Mouse (Mus musculus) embryonic fibroblast, embryonic 13.5 days (primary cell): ENCODE results near the gene Zfp42. TPM values are rescaled to one million over a fixed set of nuclear protein-coding genes. Genes with fewer than 3 reads are reported as not detected.

ENCODE experiments used
- H3K27ac ChIP-seq: 2 replicates; pipeline ENCODE4 v1.5.1; 2012; ENCODE audit warnings: low read length, control low read depth, inconsistent platforms; ENCODE audit not compliant: insufficient read depth
- H3K4me1 ChIP-seq: 2 replicates; pipeline ENCODE4 v1.6.1; 2011; ENCODE audit warnings: low read length; ENCODE audit not compliant: control insufficient read depth, insufficient read depth
- H3K4me3 ChIP-seq: 2 replicates; pipeline ENCODE4 v1.5.1; 2011; ENCODE audit warnings: mild to moderate bottlenecking, control low read depth, low read length; ENCODE audit not compliant: insufficient read depth
- CTCF ChIP-seq: IDR thresholded peaks from 2 replicates; pipeline ENCODE4 v1.5.1; 2011; ENCODE audit warnings: mild to moderate bottlenecking, control low read depth, low read length, moderate library complexity, borderline replicate concordance; ENCODE audit not compliant: insufficient read depth
- POLR2A ChIP-seq: IDR thresholded peaks from 2 replicates; pipeline ENCODE4 v1.6.1; 2011; ENCODE audit warnings: low read depth, mild to moderate bottlenecking, control low read depth, low read length, moderate library complexity
- polyA plus RNA-seq: library from polyadenylated mRNA; stranded (reverse); fragments of >200 nt; gene quantifications from 2 replicates; pipeline ENCODE4 v1.2.4, GENCODE M21; 2011; ENCODE audit warnings: low read depth; ENCODE audit not compliant: missing spikeins, insufficient read length

The Zfp42 gene
- polyA plus RNA-seq, 1 experiment: not detected

DNA sequence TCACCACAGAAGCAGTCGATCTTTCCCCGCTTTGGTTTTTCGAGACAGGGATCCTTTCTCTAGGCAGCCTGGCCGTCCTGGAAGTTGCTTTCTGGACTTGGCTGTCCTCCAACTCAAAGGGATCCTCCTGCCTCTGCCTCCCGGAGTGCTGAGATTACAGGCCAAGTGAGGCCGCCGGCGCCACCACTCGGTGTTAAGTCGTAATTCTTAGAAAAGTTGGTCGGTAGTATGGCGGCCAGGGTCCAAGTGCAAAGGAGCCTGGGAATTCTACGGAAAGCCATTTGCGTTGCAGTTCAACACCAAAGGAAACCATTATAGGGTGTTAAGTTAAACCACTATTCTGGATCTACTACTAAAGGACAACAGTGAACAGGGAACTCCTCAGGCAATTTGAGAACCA is 1.1 kb downstream of the Zfp42 start:
- H3K4me3 ChIP-seq: no peak overlapping the region
- no peaks in the 10 kb centered on the region for H3K4me1 ChIP-seq
- H3K27ac ChIP-seq: no peak overlapping the region
- TF ChIP-seq POLR2A (no peak), CTCF (no peak)

DNA sequence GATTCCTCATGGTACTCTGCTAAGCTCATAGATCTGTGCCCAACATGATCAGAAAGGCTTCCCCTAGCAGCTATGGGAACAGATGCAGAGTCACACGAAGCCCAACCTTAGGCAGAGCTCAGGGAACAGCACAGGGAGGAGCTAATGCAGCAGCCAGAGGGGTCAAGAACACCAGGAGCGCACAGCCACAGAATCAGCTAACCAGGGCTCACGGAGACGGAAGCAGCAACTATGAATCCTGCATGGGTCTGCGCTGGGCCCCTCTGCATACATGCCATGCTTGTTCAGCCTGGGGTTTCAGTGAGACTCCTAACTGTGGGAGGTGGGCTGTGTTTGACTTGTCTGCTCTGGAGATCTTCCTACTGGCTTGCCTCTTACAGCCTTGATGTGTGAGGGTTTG is 7.0 kb downstream of the Zfp42 start:
- Histone ChIP-seq H3K4me1 (no peaks in the 10 kb centered on the region), H3K27ac (no peak overlapping the region), H3K4me3 (no peak overlapping the region)
- TF ChIP-seq CTCF: no peak
- TF ChIP-seq POLR2A: no peak

DNA sequence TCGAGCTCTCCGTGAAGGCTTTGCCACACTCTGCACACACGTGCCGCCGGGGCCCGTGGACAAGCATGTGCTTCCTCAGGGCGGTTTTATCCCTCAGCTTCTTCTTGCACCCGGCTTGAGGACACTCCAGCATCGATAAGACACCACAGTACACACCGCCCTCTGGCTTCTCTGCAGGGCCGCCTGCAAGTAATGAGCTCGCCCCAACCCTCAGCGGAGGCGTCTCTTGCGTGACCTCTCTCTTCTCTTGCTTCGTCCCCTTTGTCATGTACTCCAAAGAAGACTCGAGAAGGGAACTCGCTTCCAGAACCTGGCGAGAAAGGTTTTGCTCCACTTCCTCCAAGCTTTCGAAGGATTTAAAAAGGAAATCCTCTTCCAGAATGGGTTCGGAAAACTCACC is 11.0 kb downstream of the Zfp42 start:
- H3K4me1 ChIP-seq: no peaks in the 10 kb centered on the region
- no peak overlapping the region for H3K4me3 ChIP-seq
- no peak overlapping the region for H3K27ac ChIP-seq
- TF ChIP-seq CTCF (no peak), POLR2A (no peak)

DNA sequence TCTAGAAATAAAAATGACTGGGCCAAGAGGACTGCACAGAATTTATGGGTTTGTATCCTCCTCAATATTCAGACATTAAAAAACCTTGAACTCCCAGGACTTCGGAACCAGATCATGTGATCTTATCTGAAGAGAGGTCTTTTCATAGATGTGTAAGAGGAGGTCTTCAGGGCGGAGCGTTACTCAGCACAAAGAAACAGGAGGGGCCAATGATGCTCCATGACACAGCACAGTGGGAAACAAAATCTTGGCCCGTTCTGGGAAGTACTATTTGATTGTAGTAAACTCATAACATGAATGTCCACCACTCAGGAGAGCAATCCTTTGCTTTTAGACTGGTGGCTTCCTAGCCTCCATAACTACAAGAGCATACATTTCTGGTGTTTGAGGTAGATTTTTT is 12.6 kb downstream of the Zfp42 start:
- TF ChIP-seq CTCF (no peak), POLR2A (no peak)
- Histone ChIP-seq H3K27ac (no peak overlapping the region), H3K4me3 (no peak overlapping the region), H3K4me1 (no peaks in the 10 kb centered on the region)

DNA sequence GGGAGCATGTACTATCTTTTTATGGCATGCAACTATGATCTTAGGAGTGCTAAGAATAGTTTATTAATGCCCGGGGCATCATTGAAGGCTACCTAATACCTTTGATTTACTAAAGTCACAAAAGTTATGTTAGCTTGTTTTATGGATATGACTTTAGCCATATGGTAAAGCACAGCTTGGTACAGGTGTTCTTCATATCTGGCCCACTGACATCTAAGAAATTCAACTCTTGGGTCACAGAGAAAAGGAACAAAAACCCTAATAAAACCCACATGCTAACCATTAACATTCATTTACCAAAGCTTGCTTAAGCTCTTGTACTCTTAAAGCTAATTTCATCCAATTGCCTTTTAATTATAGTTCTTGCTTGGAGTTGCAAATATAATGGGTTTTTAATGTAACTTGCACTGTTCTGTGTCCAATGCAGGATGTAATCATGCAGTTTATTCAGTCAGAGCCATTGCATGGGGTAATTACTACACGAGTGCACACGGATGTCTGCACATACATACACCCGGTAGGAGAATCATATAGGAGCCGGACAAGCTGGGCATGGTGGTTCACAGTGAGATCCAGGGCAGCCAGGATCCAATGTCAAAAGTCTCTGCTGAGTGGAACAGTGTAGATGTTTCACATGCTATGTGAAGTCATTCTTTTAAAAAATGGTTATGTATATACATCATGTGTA is 16.2 kb downstream of the Zfp42 start:
- no peaks in the 10 kb centered on the region for H3K4me1 ChIP-seq
- no peak overlapping the region for H3K4me3 ChIP-seq
- TF ChIP-seq POLR2A: no peak
- TF ChIP-seq CTCF: no peak
- H3K27ac ChIP-seq: no peak overlapping the region

DNA sequence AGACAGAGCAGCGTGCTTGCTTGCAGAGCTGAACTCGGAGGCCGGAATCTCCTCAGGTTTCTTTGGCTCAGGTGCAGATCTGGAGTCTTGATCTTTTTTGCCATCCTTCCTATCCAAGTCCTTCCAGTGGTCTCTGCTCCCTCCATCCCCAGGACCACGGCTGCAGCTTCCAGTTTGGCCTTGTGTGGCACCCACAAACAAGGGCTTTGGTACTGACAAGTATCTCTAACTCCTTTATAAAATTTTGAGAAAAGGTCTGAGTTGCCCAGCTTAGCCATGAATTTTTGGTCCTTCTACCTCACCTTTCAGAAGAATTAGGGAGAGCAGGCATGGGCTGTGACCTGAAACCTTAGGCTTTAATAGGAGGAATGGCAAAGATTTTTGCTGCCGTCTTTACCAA is 17.0 kb downstream of the Zfp42 start:
- no peak overlapping the region for H3K27ac ChIP-seq
- H3K4me1 ChIP-seq: no peaks in the 10 kb centered on the region
- H3K4me3 ChIP-seq: no peak overlapping the region
- TF ChIP-seq CTCF (no peak), POLR2A (no peak)

DNA sequence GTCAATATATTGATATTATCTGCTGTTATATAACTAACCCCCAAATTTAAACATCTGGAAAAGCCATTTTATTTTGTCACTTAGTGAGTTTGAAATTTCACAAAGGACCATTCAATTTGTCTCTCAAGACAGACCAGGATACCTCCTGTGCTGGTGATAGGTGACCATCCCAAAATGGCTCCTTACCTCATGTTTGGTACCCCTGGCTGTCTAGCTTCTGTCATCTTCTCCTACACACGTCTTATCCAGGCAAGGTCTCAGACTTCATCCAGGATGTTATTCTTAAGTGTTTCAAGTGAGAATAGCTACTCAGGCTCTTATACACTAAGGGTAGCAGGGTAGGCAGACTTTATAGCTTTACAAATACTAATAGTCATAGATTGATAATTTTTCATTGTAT is 17.9 kb downstream of the Zfp42 start:
- H3K4me3 ChIP-seq: no peak overlapping the region
- no peak overlapping the region for H3K27ac ChIP-seq
- TF ChIP-seq POLR2A (no peak), CTCF (no peak)
- H3K4me1 ChIP-seq: no peaks in the 10 kb centered on the region

DNA sequence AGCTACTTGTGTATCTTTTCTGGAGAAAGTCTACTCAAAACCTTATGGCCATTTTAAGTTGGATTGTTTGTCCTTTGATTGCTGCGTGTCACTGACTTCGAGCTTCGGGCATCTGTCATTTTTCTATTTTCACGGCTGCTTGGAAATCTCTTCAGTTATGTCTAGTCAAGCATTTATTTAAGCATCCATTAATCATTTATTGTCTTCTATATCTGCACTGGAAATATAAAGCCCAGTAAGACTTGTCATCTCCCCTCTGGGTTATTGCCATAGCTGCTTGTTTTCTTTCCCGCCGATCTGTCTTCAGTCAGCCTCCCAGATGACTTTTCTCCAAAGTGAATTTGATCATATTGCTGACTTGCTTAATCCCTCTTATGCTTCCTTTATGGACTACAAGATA is 19.3 kb downstream of the Zfp42 start:
- Histone ChIP-seq H3K27ac (no peak overlapping the region), H3K4me3 (no peak overlapping the region), H3K4me1 (no peaks in the 10 kb centered on the region)
- no peak for TF ChIP-seq POLR2A
- no peak for TF ChIP-seq CTCF

DNA sequence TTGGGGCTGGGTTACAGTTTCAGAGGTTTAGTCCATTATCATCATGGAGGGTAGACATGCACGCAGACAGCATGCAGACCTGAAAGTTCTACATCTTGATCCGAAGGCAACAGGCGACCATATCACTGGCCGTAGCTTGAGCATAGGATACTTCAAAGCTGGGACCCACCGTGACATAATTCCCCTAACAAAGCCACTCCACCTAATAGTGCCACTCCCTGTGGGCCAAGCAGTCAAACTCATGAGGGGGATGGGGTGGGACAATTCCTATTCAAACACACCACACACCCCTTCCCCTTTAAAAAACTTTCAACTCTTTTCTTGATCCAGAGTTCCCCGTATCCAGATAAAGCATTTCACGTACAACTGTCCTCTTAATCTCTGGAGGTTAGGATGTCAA is 23.5 kb downstream of the Zfp42 start:
- H3K27ac ChIP-seq: no peak overlapping the region
- H3K4me1 ChIP-seq: no peaks in the 10 kb centered on the region
- H3K4me3 ChIP-seq: no peak overlapping the region
- TF ChIP-seq POLR2A (no peak), CTCF (no peak)

DNA sequence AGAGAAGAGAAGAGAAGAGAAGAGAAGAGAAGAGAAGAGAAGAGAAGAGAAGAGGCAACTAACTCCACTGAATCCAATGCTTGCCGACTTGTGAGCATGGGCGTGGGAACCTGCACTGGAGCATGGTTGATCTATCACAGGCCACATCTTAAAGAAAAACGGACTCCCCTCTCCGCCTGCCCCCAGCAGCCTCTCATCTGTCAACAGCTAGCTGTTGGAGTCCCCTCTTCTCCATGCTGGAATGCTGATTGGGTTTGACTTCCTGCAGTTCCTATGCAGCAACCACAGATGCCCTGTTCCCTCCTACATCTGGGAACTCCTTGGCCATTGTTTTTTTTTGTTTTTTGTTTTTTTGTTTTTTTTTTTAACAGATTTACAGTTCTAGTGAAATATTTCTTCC is 28.4 kb downstream of the Zfp42 start:
- Histone ChIP-seq H3K27ac (no peak overlapping the region), H3K4me1 (no peaks in the 10 kb centered on the region)
- TF ChIP-seq CTCF (no peak), POLR2A (no peak)

More for the DNA sequence above, 28.4 kb downstream of the Zfp42 start:
- no peak overlapping the region for H3K4me3 ChIP-seq
